Mouse (Mus musculus): ENCODE results near the gene Ulk1. TPM values are rescaled to one million over a fixed set of nuclear protein-coding genes. Genes with fewer than 3 reads are reported as not detected.
A peak's percentile ranks its signal among the peaks of the same experiment; 100 is the strongest.

Ulk1 gene
- total RNA-seq, 2 experiments from 2014 or later, result 34.5 to 34.7 TPM

- no peak for DNase-seq (ENCODE audit: low spot score in 2 of 2)
Measured at GRCm38 (mm10) chr5:110806154-110806553, 3.7 kb downstream of the Ulk1 start.

GRCm38 (mm10) chr5:110804012-110804743 lies 5.7 kb downstream of the Ulk1 start:
- no peak for DNase-seq (ENCODE audit: low spot score in 2 of 2)

- DNase-seq (ENCODE audit: low spot score in 2 of 2), result no peak
Measured at GRCm38 (mm10) chr5:110802809-110803208, 7.1 kb downstream of the Ulk1 start.

GRCm38 (mm10) chr5:110802186-110802585 lies 7.7 kb downstream of the Ulk1 start:
- DNase-seq (ENCODE audit: low spot score in 2 of 2), result no peak

GRCm38 (mm10) chr5:110801036-110801624 lies 8.8 kb downstream of the Ulk1 start:
- no peak for DNase-seq (ENCODE audit: low spot score in 2 of 2)

GRCm38 (mm10) chr5:110797696-110798095 lies 12.2 kb downstream of the Ulk1 start:
- no peak for DNase-seq (ENCODE audit: low spot score in 2 of 2)

- DNase-seq (ENCODE audit: low spot score in 2 of 2), result no peak
Measured at GRCm38 (mm10) chr5:110794363-110794762, 15.5 kb downstream of the Ulk1 start.

GRCm38 (mm10) chr5:110788684-110789083 lies 21.2 kb downstream of the Ulk1 start:
- DNase-seq (ENCODE audit: low spot score in 2 of 2), result no peak

GRCm38 (mm10) chr5:110786081-110786835 lies 23.6 kb downstream of the Ulk1 start:
- no peak for DNase-seq (ENCODE audit: low spot score in 2 of 2)

- no peak for DNase-seq (ENCODE audit: low spot score in 2 of 2)
Measured at GRCm38 (mm10) chr5:110783150-110783549, 26.7 kb downstream of the Ulk1 start.

GRCm38 (mm10) chr5:110781529-110782238 lies 28.2 kb downstream of the Ulk1 start:
- no peak for DNase-seq (ENCODE audit: low spot score in 2 of 2)

GRCm38 (mm10) chr5:110780761-110781528 lies 29.0 kb downstream of the Ulk1 start:
- no peak for DNase-seq (ENCODE audit: low spot score in 2 of 2)

GRCm38 (mm10) chr5:110779998-110780760 lies 29.7 kb downstream of the Ulk1 start, which contains the start of gene Pus1:
Gene Pus1, minus strand, starts transcription at chr5:110780659.
- peak; percentile 94 to 97 for DNase-seq (ENCODE audit: low spot score in 2 of 2)

GRCm38 (mm10) chr5:110779276-110779997 lies 30.5 kb downstream of the Ulk1 start:
- no peak for DNase-seq (ENCODE audit: low spot score in 2 of 2)

- DNase-seq (ENCODE audit: low spot score in 2 of 2), result no peak
Measured at GRCm38 (mm10) chr5:110778263-110778662, 31.6 kb downstream of the Ulk1 start.

- no peak for DNase-seq (ENCODE audit: low spot score in 2 of 2)
Measured at GRCm38 (mm10) chr5:110776141-110776540, 33.8 kb downstream of the Ulk1 start.

GRCm38 (mm10) chr5:110774511-110774910 lies 35.4 kb downstream of the Ulk1 start:
- DNase-seq (ENCODE audit: low spot score in 2 of 2), result peak in 1 of 2 experiments; percentile 7

GRCm38 (mm10) chr5:110772945-110773344 lies 37.0 kb downstream of the Ulk1 start:
- DNase-seq (ENCODE audit: low spot score in 2 of 2), result peak in 1 of 2 experiments; percentile 5
